Mouse (Mus musculus) ES-Bruce4 (cell line): ENCODE measurements around the gene Stx6. TPM values are rescaled to one million over a fixed set of nuclear protein-coding genes. Genes with fewer than 3 reads are reported as not detected.

Experiments
- H3K27ac ChIP-seq: 2 replicates; pipeline ENCODE4 v1.5.1; 2012; ENCODE audit warnings: low read length, inconsistent platforms; ENCODE audit not compliant: insufficient read depth
- H3K27me3 ChIP-seq: 2 replicates; pipeline ENCODE4 v1.6.1; 2012; ENCODE audit warnings: mild to moderate bottlenecking, low read length, inconsistent platforms; ENCODE audit not compliant: control insufficient read depth, poor library complexity, insufficient read depth, severe bottlenecking
- H3K36me3 ChIP-seq: 2 replicates; pipeline ENCODE4 v1.6.1; 2012; ENCODE audit warnings: inconsistent platforms, mild to moderate bottlenecking, low read length, moderate library complexity; ENCODE audit not compliant: control insufficient read depth, poor library complexity, insufficient read depth, severe bottlenecking
- H3K4me1 ChIP-seq: one replicate; pipeline ENCODE4 v1.8.1; 2011; ENCODE audit warnings: low read length; ENCODE audit not compliant: control insufficient read depth, insufficient read depth
- H3K4me3 ChIP-seq: 2 replicates; pipeline ENCODE4 v1.5.1; 2011; ENCODE audit warnings: low read depth, mild to moderate bottlenecking, low read length
- H3K9ac ChIP-seq: 2 replicates; pipeline ENCODE4 v1.6.1; 2012; ENCODE audit warnings: low read depth, mild to moderate bottlenecking, inconsistent platforms; ENCODE audit not compliant: poor library complexity, severe bottlenecking
- H3K9me3 ChIP-seq: replicated peaks from 2 replicates; pipeline ENCODE4 v1.6.1; 2012; ENCODE audit warnings: mild to moderate bottlenecking, low read length, inconsistent platforms; ENCODE audit not compliant: control insufficient read depth, poor library complexity, insufficient read depth, severe bottlenecking
- CTCF ChIP-seq: IDR thresholded peaks from one replicate; pipeline ENCODE4 v1.8.1; 2011; ENCODE audit warnings: low read depth, low read length
- EP300 ChIP-seq: IDR thresholded peaks from 2 replicates; pipeline ENCODE4 v1.6.1; 2011; ENCODE audit warnings: low read depth, low read length; ENCODE audit not compliant: insufficient read depth
- POLR2A ChIP-seq: IDR thresholded peaks from one replicate; pipeline ENCODE4 v1.8.1; 2011; ENCODE audit warnings: low read length; ENCODE audit not compliant: insufficient read depth
- polyA plus RNA-seq: library from polyadenylated mRNA; stranded (reverse); fragments of >200 nt; gene quantifications from 2 replicates; pipeline ENCODE4 v1.2.4, GENCODE M21; 2011; ENCODE audit warnings: low read depth; ENCODE audit not compliant: missing spikeins, insufficient read depth, insufficient read length

Gene Stx6
- polyA plus RNA-seq, 1 experiment: 32.8 TPM

DNA sequence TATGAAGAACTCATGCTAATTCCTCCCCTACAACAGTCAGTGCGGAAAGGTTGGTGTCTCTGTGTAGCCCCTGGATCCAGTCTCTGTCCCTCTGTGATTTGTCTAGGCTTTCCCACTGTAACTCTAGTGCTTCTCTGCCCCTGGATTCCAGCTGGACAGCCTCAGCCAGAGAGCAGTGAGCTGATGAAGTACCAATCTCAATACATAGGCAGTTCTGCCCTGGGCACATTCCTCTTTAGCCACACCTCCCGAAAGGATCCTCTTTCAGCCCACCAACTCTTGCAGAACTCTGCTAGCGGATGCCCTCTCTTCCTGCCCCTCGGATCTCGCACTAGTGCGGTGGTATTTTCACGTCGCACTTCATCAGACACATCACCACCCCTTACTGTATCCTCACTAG, 23.6 kb upstream of the Stx6 start:
- H3K27me3 ChIP-seq: no peaks in the 10 kb centered on the region
- H3K4me3 ChIP-seq: no peak overlapping the region
- H3K4me1 ChIP-seq: no peaks in the 10 kb centered on the region
- no peak overlapping the region for H3K9ac ChIP-seq
- H3K9me3 ChIP-seq: no peaks in the 10 kb centered on the region
- H3K27ac ChIP-seq: no peak overlapping the region
- TF ChIP-seq EP300 (no peak), CTCF (no peak), POLR2A (no peak)
- no peaks in the 10 kb centered on the region for H3K36me3 ChIP-seq

DNA sequence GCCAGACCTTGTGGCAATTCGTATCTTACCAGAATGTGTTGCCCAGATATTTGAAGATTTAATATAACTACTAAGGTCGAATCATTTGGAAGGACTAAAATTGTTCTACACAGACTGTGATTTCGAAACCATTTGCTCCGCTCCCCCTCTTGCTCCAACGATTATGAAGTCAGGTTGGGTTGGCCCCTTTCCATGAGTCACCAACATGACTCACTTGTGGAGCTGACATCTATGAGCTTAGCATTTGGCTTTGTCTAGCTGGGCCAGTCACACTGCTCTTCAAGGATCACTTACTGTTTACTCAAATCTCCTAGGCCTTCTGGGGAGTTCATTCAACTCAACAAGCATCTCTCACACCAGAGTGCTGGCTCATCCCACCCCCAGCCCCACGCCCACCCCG, 19.7 kb upstream of the Stx6 start:
- no peak for TF ChIP-seq POLR2A
- no peak for TF ChIP-seq CTCF
- TF ChIP-seq EP300: no peak
- Histone ChIP-seq H3K9ac (no peak overlapping the region), H3K9me3 (no peaks in the 10 kb centered on the region; the same call in 1 of the 2 replicates), H3K4me3 (no peak overlapping the region), H3K27me3 (no peaks in the 10 kb centered on the region), H3K36me3 (no peaks in the 10 kb centered on the region), H3K4me1 (no peaks in the 10 kb centered on the region), H3K27ac (no peak overlapping the region)

DNA sequence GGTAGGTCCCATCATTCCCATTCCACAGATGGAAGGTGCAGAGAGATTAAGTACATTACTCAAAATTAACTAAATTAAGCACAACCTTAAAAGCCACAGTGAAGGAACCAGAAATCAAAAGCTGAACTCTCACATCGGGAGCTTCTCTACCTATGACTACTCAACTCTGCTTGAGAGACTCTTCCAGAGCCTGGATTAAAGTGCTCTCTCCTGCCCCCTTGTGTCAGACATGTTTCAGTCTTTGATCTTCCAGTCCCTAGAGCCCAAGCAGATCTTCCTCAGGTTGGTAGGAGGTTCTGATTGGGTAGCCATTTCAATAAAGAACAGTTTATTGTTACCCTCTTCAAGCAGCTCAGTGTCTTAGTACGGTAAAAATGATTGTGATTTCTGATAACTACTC, 18.4 kb upstream of the Stx6 start:
- TF ChIP-seq CTCF (no peak), POLR2A (no peak), EP300 (no peak)

DNA sequence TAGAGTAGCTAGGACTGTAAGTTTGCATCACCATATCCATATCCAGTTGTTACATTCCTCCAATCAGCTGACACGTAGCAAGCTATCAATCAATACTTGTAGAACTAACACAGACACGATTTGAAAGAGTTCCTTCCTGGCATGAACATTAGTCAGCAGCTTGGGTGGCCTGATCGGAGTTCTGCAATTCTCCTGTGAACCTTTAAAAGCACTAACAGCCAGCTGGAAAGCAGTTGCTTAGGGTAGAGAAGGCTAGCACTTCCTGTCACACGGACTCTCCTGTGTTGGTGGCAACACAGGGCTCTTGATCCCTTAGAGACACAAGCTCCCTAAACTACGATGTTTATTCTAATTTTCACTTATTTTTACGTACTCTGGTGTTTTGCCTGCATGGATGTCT, 12.9 kb upstream of the Stx6 start:
- no peak overlapping the region for H3K27ac ChIP-seq
- TF ChIP-seq POLR2A (no peak), CTCF (no peak), EP300 (no peak)
- no peaks in the 10 kb centered on the region; the same call in 1 of the 2 replicates for H3K9me3 ChIP-seq
- H3K4me3 ChIP-seq: no peak overlapping the region
- no peaks in the 10 kb centered on the region for H3K27me3 ChIP-seq
- no peaks in the 10 kb centered on the region for H3K36me3 ChIP-seq
- H3K9ac ChIP-seq: no peak overlapping the region
- no peaks in the 10 kb centered on the region for H3K4me1 ChIP-seq

More for the DNA sequence above, 18.4 kb upstream of the Stx6 start:
- Histone ChIP-seq H3K4me1 (no peaks in the 10 kb centered on the region), H3K9me3 (no peaks in the 10 kb centered on the region; the same call in 1 of the 2 replicates), H3K4me3 (no peak overlapping the region), H3K9ac (no peak overlapping the region), H3K36me3 (no peaks in the 10 kb centered on the region), H3K27ac (no peak overlapping the region), H3K27me3 (no peaks in the 10 kb centered on the region)

DNA sequence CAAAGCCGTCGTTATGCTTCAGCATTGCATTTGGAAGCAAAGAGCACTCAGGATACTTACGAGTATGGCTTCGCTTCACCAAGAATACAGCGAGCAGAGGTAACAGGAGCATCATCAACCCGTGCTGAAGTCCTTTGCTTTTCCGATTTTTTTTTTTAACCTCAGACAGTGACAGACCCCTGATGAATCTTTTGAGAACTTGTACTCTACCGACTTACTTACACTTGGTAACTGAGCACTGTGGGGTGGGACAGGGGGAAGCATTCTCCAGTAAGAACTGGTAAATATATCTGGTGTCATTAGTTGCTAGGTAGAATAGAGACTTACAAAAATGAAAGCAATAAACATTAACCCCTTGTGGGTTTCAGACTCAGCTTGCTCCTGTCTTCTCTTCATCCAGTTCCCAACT, 11.9 kb upstream of the Stx6 start, which contains the start of gene Mr1:
Gene Mr1 (minus strand): TSS at position 243 of the 409 bp plus-strand sequence.
- no peaks in the 10 kb centered on the region for H3K36me3 ChIP-seq
- TF ChIP-seq POLR2A (no peak), CTCF (no peak), EP300 (no peak)
- no peak within 1 kb of the TSS for H3K4me3 ChIP-seq
- H3K9ac ChIP-seq: no peak within 1 kb of the TSS
- no peaks in the 10 kb centered on the region for H3K9me3 ChIP-seq
- H3K4me1 ChIP-seq: no peaks in the 10 kb centered on the region
- no peaks in the 10 kb centered on the region for H3K27me3 ChIP-seq
- H3K27ac ChIP-seq: no peak within 1 kb of the TSS

DNA sequence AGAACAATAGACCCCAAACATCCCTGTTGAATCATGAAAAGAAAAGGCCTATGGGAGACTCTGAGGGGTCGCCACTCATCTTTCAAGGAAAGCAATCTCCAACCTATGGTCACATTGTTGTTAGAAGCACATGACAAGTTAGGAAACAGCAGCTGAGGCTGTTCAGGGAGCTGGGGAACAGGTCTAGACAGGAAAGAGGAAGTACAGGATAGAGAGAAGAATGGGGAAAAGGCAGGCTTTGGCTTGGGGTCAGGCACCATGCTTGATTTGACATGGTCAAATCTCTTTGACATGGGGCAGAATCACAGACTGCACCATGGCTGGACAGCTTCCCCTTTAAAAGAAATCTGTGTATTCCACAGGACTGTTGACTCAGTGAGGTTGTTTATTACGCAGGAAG, 11.3 kb upstream of the Stx6 start:
- H3K4me3 ChIP-seq: no peak overlapping the region
- no peaks in the 10 kb centered on the region for H3K4me1 ChIP-seq
- TF ChIP-seq POLR2A: no peak
- TF ChIP-seq CTCF: no peak
- TF ChIP-seq EP300: no peak
- H3K9me3 ChIP-seq: no peaks in the 10 kb centered on the region
- no peaks in the 10 kb centered on the region for H3K27me3 ChIP-seq
- H3K27ac ChIP-seq: no peak overlapping the region
- H3K9ac ChIP-seq: no peak overlapping the region
- H3K36me3 ChIP-seq: no peaks in the 10 kb centered on the region
